Mouse (Mus musculus): ENCODE data around the gene Sgpp2.
A peak's percentile ranks its signal among the peaks of the same experiment; 100 is the strongest.

The Sgpp2 gene

DNA sequence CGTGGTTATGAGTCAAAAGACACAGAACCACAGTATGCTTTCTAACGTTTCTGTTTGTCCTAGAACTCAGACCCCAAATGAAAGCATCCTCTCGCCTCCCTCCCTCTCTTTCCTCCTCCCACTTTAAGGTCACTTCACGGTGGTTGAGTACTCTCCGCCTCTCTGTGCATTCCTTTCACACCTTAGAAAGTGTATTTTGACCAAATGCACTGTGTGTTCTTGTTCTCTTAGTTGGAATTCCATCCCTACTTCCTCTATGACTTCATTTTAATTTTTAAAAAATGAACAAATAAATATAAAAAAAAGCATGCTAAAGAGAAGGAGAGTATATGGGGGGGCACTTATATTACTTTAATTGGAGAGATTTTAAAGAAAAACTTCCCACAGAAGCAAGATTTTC, 30.4 kb downstream of the Sgpp2 start:
- no peak for DNase-seq

DNA sequence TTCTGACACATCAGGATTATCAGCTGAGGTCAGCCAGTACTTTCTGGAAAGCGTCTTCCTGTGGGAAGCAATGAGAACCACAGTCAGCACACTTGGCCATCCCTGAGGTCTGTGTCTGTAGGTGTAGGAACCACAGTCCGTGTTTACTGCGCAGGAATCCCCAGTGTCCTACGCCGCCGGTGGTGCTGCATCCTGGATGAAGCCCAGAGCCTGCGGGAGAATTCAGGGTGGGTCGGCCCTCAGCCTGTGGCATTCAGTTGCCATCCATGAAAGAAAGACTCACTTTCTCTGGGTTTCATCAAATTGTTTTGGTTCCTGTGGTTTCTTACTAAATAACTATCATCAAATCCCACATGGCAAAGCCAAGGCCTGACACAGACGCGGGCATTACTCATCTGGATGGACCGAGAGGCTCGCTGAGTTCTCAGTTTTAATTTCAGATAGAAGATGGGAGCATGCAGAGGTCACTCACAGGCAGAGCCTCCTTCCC, 37.2 kb downstream of the Sgpp2 start:
- no peak for DNase-seq

DNA sequence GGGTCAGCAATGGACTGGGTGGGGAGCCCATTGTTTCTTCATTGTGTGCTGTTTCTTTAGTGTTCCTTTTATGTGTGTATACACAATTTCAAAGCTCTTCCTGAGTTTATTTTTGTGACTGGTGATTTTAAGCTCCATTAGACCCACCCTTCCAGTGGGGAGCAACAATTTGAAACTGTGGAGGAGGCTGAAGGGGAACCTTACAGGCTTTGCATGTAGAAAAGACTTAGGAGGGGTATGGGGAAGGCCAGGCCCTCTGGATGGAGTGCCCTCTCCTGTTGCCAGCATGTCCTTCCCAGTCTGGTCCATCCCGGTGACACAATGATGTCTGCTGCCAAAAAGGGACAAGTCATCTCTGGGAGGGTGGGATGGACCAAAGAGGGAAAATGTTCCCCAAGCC, 39.1 kb downstream of the Sgpp2 start:
- no peak for DNase-seq

DNA sequence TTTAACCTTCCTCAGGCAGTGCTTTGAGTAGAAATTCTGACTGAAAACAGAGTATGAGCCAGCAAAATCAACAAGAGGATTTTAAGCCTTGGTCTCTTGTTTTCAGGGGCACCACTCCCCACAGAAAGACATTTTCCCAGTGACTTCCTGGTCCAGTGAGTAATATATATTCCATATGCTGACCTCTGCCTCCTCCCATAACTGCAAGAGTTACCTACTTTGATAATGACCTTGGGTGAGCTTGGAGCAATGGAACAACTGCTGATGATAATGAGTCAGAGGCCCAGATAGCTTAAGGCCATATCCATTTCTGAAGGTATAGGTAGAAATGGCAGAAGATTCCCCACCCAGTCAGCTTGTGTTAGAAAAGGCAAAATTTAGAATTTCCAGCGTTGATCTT, 43.1 kb downstream of the Sgpp2 start:
- DNase-seq, result no peak

DNA sequence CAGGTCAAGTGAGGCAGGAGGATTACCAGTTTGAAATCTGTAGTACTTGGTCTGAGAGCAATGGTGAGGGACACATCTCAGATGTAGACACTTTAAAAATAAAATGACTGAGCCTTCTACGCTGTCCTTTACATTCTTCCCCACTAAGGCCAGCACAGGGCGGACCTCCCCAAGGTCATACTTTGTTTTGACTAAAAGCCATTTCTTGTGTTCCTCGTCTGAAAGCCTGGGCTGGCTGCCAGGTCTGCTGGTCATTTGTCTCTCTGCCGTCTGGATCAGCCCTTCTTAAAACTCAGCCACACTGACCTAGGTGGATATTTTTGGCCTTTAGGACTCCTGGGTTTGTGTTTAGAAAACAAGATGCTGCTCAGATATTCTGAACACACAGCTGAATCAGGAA, 45.0 kb downstream of the Sgpp2 start:
- DNase-seq, result peak; percentile 72 to 77

DNA sequence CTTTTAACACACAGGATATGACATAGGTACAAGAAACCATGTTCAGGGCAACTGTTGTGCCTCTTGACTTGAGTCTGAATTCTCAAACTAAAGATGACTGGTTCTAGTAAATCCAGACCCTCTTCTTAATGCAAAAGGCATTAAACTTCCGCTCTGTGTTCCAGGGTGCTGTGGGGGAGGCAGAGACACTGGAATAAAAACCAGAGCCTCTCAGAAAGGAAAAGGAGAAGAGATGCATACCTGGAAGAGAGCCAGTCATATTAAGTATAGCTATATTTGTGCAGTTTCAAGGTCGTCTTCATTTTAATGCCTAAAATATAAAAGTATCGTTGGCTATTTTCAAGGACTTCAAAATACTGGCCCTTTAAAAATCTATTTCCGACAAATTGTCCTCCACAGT, 47.3 kb downstream of the Sgpp2 start:
- DNase-seq, result no peak

DNA sequence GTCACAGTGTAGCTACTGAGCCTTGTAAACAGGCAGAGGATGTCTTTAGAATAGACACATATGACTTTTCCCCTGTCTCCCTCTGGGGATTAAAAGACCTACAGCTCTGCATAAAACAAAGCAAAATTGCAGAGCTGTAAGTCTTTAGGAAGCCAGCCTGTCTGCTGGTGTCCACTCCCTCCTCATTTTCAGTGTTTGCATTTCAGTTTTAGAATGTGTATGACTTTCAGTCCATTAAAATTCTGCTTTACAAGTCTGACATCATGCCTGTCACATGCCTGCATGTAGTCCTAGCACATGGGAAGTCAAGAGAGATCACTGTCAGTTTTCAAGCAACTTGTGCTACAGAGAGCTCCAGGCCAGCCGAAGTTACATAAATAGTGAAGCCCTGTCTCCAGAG, 47.7 kb downstream of the Sgpp2 start:
- DNase-seq, result no peak

DNA sequence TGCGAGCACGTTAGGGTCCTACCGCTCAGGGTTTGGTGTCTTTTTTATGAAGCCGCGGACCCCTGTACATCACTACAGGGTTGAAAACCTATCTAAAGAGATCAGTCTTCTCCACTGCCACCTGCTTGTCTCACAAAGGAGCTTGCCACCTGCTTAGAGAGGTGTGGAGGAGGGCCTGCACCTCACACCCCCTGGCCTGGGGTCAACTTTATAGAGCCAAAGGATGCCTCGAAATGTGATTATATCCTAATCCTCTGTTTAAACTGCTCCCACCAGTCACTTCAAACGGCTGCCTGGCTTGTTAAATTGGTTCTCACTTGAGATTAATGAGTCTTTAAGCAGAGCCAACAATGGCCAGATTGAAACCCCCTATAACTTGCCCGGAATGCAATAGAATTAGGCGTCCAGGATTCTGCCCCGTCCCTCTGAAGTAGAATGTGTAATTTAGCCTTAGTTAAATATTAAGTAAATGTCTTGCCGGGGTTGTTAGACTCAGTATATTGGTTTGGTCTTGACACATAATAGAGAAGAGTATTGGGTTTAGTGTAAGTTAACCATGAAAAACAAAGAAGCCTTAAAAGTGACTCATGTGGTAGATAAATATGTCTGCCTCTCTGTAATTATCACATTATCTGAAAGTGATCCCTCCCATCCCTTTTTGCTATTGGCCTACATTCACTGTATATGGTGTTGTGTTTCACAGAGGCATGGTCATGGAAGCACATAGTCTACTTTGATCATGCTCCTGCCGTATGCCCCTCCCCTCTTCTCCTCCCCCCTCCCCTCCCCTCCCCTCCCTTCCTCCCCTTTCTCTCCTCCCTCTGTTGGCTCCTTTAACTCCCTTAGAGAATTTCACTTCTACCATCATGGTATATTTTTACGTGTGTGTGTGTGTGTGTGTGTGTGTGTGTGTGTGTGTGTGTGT, 54.1 kb downstream of the Sgpp2 start:
- no peak for DNase-seq

DNA sequence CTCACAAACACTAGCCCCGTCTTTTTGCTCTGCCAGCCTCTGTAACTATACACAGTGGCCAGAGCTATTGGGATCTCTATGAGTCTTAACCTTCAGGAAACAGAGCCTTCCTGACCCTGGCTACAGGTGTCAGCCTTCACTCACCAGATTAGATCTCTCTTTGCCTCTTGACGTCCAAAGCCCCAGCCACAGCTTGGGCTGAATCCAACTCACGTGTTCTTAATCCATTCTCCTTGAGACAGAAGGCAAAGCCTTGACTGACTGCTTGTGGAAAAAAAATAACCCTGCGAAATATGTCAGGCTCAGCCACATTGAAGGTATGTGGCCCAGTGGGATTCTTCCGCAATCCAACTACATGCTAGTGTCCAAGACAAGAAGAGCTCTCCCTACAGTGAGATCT, 57.7 kb downstream of the Sgpp2 start:
- peak; percentile 33 to 49 for DNase-seq

DNA sequence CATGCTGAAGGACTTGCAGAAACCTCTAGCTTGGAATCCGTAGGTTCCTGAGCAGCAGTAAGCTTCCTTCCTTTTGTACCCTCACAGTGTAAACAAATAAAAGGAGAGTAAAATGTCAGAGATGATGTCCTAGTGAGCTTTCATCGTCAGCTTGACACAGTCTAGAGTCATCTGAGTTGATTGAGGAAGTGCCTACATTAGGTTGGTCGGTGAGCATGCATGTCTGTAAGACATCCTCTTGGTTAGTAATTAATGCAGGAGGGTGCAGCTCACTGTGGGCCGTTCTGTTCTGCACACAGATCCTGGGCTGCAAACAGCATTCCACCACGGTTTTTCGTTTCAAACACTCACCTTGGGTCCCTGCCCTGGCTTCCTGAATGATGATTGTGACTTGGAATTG, 60.0 kb downstream of the Sgpp2 start:
- DNase-seq, result no peak

DNA sequence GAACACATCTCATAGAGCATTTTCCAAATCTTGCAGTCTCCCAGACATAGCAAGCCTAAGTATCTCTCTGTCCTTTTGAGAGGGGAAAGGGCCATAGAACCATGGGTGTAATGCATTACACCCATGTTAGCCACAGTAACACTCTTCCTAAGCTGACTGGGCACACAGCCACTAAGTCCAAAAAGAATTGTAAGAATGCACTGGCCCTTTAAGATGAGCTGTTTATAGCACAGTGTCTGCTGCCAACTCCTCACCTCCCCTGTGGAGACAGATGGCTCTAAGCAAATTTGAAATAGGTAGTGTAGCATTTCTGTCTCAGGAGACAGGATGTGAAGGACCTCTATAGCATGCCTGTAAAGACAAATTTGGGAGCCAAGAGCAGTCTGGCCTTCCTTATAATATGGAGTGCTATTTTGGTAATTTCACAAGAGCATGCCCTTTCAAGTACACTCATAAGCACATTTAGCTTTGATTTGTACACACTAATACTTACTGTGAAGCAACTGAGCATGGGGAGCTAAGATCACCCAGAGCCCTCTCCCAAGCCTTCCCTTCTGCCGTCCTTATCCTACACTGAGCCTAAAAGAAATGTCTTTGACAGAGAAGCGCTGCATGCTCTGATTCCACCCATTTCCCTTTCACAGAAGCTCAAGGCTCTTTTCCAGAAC, 61.6 kb downstream of the Sgpp2 start:
- no peak for DNase-seq

DNA sequence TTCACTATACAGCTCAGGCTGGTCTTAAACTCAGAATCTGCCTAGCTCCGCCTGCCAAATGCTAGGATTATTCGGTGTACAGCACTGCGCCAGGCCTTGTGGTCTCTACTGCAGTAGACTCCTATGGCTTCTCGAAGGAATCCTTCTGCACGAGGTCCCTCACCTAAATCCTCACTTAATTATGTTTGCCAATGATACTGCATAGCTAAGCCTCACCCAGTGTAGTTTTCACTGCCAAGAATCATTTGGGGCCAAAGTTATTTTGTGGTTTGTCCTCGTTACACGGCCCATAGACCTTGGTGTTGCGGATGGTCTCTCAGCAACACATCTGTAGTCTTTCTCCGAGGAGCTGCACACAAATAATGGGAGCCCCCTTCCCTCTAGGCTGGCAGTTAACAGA, 62.2 kb downstream of the Sgpp2 start:
- DNase-seq, result no peak

DNA sequence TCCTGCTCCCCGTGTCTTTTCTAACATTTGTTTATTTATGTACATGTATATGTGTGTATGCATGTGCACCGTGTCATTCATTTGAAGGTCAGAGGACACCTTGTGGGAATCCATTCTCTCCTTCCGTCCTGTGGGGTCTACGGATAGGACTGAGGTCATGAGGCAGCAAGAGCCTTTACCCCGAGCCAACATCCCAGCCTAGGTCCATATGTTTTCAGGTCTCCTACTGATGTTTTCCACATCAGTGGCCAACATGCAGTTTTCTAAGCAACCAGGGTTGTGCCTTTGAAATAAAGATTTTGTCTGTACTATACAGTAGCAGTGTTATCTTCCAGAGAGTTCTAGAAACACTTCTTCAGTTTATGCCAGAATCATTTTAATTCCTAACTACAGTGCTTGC, 63.7 kb downstream of the Sgpp2 start:
- no peak for DNase-seq

DNA sequence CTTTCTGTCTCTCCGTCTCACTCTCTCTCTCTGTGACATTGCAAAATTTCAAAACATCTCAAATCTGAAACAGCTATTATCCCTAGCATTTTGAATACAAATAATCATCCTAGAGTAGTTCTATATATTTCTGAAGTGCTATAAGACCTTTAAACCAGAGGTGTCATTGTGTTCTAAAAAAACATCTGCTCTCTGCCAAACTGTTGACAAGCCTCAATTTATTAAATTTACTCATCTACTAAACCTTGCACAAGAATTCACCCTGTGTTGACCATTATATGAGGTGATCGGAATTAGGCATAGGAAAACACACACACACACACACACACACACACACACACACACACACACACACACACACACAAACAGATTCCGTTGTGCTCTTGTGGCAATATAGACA, 64.9 kb downstream of the Sgpp2 start:
- no peak for DNase-seq

DNA sequence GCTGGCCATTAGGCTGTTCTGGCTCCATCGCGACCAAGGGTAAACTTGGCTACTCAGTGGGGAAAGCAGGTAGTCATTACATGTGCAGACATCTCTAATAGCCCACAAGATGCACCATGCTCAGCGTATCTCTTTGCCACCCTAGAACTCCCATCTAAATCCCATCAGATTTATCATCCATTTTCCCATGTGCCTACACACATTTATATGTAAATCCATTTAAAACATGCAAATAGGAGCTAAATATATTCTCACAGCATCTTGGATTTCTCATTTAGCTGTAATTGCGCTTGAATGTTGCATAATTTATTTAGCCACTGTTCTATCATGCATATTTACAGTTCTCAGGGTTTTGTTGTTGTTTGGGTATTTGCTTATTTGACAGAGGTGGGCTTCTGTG, 70.8 kb downstream of the Sgpp2 start:
- no peak for DNase-seq

DNA sequence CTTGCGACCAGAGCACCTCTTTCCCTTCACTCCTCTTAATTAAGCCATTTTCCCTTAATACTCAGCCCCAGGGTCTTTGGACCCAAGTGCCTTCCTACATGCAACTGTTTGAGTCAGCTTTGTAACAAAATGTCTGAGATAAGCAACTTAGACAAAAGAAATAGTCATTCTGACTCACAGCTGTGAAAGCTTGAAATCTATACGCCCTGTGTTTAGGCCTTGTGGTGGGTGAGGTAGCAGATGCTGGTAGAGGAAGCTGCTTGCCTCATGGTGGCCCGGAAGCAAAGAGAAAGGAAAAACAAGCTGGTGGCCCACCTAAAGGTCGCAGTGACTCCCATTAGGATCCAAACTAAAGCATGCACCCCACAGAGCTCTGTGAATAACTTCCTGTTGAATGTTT, 77.7 kb downstream of the Sgpp2 start:
- no peak for DNase-seq

DNA sequence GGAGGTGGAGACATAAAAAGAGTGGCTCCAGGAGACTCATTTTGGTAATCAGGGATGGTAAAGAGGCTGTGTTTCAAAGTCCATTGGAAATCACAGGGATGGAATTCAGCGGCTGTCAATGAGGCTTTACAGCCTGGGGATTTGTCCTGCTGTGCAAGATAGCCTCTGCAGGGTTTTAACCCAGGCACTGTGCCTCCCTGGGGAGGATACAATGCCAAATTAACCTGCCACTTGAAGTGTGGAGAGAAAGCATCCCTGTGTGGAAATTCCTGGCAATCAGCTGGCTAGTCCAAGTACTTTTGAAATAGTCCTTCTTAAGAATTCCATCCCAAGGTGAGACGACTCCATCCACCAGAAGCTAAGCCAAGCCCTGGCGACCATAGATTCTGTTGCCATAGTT, 78.7 kb downstream of the Sgpp2 start:
- DNase-seq, result no peak

DNA sequence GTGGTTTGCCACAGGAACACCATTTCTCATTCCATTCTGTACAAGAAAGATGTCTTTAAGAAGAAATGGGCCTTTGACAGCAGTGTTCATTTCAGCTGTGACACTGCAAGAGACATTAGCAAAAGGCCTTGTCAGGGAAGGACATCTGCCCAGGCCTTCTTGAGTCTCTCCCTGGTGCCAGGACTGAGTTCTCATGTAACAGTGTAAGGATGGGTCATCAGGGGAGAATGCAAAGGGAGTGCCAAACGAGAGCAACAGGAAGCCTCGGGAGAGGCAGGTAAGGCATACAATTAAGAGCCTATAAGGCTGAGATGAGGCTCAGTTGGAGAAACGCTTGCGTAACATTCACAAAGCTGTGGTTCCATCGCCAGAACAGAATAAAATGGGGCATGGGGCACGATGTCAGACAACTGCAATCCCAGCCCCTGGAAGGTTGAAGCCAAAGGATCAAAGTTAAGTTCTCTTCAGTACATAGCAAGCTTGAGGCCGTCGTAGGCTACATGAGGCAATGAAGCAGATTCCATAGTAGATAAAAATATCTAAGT, 85.1 kb downstream of the Sgpp2 start:
- no peak for DNase-seq

DNA sequence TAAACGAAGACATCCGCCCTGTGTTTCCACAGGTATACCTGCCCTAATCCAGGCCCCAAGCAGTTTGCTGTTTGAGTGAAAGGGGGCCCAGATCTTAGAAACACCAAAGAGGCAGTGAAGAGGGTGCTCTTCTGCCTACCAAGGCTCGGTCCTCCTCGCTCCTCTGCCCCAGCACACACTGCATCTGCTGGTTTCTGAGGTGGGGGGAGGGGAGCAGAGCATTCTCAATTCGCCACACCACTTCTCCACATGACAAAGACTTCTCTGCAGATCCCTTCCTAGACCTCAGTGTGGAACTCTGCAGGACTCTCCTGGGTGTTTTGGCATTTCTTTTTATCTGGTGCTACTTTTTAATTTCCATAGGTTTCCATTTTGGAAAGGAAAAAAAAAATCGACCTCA, 85.6 kb downstream of the Sgpp2 start:
- no peak for DNase-seq

DNA sequence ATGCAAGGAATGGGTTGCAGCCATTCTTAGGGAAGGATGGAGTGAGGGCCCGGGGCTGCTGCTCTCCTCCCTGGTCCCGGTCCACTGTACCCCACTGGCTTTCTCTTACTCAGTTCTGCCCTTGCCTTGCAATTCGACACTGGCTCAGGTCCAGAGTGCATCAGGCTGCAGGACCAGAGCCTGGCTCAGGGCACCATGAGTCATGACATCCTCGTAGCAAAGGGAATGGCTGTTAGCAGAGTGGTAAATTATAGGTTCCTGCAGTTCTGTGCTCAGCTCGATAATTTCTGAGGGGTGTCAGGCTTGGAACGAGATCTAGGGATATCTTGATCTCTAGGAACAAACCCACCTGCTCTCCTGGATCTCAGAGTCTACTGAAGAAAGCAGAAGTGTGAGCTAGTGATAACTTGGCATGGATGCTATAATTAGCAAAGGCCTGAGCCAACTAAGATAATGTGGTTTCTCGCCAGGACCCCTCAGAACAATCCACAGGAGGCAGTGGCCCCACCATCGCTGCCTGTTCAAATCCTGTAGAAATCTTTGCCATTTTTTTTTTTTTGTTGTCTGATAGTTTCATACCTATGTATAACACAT, 86.3 kb downstream of the Sgpp2 start:
- DNase-seq, result no peak

DNA sequence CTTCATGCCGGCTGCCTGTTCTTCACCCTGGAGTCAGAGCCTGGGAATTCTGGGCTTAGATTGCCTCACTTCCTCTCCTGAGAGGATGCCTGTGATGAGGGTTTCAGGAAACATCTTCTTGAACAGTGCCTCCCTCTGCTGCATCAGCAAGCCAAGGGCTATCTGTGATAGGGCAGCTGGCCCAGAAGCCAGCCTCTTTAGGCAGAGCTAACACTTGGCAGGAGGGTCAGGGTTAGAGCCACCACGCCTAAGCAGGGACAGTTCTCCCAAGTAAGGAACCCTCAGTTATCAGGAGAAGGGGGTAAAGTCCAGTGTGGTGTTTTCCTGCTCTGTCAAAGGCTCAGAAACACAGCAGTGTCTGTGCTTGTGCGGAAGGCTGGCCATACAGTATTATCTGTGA, 89.6 kb downstream of the Sgpp2 start:
- DNase-seq, result no peak

DNA sequence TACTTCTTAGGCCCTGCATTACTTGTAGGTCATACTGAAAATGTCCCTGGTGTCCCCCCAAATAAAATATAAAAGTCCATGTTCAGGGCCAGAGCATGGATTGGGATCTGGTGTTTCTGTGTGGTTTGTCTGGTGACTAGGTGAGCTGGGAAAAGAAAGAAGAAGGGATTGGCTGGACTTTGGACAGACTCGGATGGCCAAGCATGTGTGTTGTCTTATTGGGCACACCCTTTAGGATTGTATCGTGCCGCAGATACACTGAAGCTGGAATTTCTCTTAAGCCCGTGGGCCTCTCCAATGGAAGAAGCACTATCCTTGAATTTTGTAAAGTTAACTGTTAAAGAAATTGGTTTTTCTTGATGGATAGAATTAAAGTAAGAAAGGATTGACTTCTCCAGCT, 91.3 kb downstream of the Sgpp2 start:
- DNase-seq, result no peak

DNA sequence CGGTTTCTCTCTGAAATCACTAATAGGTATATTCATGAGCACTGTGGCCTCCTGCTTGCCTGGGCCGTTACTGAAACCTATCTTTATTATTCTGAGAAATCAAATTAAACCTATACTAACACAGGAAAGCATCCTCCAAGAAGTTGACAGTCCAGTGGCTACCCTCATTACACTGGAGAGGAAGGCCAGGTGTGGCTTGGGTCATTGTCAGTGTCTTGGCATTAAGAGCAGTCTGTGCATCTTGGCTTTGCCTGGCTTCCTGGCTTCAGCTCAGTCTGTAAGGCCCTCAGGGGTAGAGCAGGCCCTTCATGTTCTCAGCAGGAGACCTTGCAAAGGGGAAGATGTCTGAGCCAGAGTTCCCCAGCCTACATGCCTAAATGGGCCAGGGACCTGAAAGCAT, 99.3 kb downstream of the Sgpp2 start:
- no peak for DNase-seq

DNA sequence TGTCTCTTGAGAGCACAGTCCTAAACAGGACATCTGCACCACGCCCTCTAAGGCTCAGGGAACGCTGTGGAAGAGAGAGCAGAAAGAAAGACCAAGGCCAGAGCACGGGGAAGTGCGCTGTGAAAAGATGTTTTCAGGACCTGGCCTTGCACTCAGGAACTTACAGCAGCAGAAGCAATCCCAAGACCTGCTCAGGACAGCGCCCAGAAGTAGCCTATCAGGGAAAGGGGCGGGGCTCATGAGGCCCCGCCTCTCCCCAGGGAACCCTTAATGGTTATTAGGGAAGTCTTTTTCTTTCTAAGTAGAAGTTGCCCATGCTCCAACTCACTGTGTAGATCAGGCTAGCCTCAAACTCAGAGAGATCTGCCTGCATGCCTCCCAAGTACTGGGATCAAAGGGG, 102.5 kb downstream of the Sgpp2 start:
- no peak for DNase-seq

Measured in kidney, adult 8-10 months (tissue).